Mouse (Mus musculus) adrenal gland, postnatal 25 days (tissue): ENCODE measurements around the gene Tmem259. TPM values are rescaled to one million over a fixed set of nuclear protein-coding genes. Genes with fewer than 3 reads are reported as not detected.
A peak's percentile ranks its signal among the peaks of the same experiment; 100 is the strongest.

Experiments used
- DNase-seq: peaks from one replicate; pipeline ENCODE4 v3.0.0; 2021; ENCODE audit warnings: mixed read lengths
- long read RNA-seq: library from polyadenylated mRNA; stranded (forward); transcript quantifications from one replicate; pipeline ENCODE4 v2.0.0, GENCODE M21; 2021
- total RNA-seq: library from RNA; stranded (reverse); gene quantifications from 2 replicates; pipeline ENCODE4 v1.2.3, GENCODE M21; 2021

Tmem259 gene
- total RNA-seq = 159 and 161 TPM in 2 replicates
- long read RNA-seq, transcript Tmem259-201 (11 exons, 2,225 nt) = major isoform, 50 of 142 reads
- long read RNA-seq, transcript Tmem259-202 (10 exons, 1,767 nt) = minor isoform, 14 of 142 reads
- long read RNA-seq, partial matches to known transcripts = 44 of 142 reads
- long read RNA-seq, other reads (novel, unspliced or antisense) = 34 of 142 reads

GRCm38 (mm10) chr10:79984195-79984816 is at the start of gene Tmem259:
Gene Tmem259 (minus strand): TSS chr10:79984330.
- peak; percentile 90 for DNase-seq

DNA sequence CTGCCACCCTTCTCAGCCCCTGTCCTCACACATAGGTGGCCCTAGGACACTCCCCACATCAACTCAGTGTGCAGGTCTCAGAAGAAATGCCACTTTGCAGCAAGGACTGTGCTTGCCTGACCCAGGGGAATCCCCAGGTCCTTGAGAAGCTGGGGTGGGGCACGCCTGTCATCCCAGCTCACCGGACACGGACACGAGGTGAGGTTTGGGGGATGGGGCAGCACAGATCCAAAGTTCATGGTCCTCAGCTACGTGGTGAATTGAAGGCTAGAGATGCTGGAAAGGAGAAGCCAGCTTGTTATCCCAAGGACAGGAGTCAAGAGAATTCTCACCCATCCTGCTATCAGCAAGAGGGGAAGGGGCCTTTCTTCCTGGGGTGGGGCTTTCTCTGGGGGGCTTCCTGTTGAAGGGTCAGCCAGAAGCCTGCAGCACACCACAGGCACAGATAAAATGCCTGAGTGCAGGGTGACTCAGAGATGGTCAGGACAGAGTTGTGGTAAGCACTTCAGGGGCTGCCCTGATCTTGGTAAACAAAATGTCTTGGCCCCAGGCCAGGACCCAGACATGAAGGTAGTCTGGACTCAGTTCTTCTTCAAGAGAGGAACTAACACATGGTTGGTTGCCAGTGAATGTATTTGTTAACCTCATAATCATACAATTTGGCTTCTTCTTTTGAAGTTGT is 48.8 kb upstream of the Tmem259 start:
- peak; percentile 71 for DNase-seq

- DNase-seq = no peak
Observed at GRCm38 (mm10) chr10:80030736-80031135, 46.6 kb upstream of the Tmem259 start.

DNA sequence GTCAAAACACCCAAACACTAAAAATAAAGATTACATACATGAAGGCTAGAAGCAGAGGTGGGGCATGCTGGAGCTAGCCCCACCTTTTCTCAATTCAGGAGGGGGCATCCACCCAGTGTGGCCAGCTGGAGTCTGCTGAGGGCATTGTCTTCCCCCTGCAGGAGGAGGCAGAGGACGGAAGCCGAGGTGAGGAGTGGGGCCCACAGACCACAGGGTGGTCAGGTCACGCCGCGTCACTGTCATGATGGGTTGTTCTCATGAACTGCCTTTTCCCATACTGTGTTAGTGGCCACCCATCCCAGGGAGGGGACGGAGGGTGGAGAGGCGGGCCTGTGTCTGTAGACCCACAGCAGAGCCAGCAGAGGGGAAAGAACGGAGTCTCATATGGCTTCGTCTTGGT is 46.1 kb upstream of the Tmem259 start:
- no peak for DNase-seq

DNA sequence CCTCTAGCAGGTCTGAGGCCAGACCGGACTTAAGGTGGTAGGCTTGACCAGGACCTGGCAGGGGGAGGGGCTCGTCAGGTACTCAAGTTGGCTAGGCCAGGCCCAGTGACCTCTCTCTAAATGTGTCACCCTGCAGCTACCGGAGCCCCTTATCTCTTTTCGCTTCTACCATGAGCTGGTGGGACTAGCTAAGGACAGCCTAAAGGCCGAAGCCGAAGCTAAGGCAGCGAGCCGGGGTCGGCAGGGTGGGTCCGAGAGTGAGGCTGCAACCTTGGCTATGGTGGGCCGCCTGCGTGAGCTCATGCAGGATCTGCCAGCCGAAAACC is 44.4 kb upstream of the Tmem259 start:
- no peak for DNase-seq

DNA sequence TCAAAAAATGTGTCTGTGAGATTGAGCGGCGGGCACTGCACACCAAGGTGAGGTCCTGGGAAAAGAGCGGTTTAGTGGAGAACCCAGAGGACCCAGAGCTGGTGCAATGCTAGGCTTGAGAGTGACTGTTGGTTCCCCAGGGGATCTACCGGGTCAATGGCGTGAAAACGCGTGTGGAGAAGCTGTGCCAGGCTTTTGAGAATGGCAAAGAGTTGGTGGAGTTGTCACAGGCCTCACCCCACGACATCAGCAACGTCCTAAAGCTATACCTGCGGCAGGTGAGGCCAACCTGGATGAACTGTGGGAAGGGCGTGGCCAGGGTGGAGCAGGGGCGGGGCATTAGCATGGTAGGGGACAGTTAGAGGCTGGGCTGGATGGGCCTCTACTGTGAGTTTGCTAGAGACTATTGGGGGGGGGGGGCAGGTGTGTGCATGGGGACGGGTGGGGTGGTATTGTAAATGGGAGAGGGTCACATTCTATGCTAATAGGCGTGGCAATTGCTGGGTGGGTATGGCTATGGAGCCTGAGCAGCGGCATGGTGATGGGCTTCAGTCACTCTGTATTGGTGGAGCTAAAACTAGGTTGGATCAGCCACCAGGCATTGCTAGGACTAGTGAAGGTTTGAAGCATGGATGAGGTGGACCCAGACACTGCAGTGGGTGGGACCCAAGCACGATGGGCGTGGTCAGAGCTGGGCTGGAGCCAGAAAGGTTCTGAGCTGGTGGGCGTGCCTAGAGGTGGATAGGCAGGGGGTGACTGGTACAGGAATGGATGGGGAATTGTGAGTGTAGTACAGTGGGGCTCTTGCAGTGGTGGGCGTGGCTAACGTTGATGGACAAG is 43.8 kb upstream of the Tmem259 start:
- DNase-seq = no peak

GRCm38 (mm10) chr10:80025889-80026288 is 41.8 kb upstream of the Tmem259 start:
- no peak for DNase-seq

GRCm38 (mm10) chr10:80025463-80025862 is 41.3 kb upstream of the Tmem259 start:
- DNase-seq = no peak

DNA sequence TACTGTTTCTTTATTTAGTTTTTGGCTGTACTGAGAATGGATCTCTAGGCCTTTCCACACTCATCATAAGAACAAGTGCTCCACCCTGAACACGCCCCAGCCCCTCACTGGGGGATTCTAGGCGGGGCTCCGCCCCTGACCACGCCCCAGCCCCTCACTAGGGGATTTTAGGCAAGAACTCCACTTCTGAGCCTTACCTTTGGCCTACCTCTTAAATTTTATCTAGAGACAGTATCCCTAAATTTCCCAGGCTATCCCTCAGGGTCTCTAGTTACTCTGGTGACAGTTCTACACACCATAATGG is 40.9 kb upstream of the Tmem259 start:
- DNase-seq = no peak

DNA sequence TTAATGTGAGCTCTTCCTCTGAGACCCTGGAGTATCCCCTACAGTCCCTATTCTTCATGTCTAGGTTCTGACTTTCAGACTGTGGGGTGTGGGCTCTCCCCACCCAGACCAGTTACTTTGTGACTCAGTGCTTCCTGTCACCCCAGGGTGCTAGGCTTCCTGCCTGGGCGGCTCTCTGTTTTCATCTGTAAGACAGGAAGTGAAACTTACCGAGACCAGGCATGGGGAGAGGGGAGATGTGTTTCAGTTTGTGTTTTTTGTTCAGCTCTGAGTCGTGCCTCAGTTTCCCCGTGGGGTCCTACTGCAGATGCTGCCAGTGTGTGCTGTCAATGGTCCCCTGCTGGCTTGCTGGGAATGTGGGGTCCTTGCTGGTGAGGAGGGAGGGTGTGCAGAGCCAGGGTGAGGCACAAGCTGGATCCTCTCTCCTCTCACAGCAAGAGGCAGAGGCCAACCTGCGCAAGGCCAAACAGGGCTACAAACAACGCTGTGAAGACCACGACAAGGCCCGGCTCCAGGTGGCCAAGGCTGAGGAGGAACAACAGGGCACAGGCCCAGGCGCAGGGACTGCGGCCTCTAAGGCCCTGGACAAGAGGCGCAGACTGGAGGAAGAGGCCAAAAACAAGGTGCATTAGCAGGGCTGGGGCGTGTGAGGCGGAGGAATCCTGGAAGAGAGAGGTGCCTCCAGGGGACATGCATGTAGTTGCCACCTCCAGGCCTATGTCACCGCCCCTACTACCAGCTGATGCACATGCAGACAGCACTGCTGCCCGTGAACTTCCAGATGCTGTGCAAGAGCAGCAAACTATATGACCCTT is 40.3 kb upstream of the Tmem259 start:
- DNase-seq = no peak

DNA sequence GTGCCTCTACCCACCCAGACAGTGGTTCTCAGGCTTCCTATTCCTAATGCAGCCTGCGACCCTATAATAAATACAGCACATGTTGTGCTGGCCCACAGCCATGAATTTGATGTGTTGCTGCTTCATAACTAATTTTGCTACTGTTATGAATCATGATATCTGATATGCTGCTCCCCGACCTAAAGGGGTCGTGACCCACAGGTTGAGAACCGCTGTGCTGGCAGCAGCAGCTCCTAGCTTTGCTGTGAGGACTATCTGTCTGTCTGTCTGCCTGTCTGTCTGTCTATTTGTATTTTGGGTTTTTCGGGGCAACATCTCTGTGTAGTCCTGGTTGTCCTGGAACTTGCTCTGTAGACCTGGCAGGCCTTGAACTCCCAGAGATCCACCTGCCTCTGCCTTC is 39.6 kb upstream of the Tmem259 start:
- no peak for DNase-seq

GRCm38 (mm10) chr10:80022806-80023205 is 38.7 kb upstream of the Tmem259 start:
- no peak for DNase-seq

DNA sequence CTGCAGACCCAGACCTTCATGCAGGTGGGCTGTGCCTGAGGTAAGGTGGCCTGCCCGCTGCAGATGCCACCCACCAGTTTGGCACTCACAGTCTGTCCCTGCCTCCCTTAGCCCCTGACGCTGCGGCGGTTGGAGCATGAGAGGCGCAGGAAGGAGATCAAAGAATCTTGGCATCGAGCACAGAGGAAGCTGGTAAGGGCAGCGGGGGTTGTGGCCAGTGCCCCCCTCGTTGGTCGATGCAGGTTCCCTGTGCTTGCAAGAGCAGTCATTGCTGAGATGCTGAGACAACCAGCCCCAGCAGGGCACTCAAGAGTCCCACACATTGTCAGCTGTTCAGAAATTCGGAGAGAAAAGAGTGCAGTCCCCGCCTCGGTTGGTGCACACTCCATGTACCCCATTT is 38.0 kb upstream of the Tmem259 start:
- no peak for DNase-seq

GRCm38 (mm10) chr10:80021320-80021641 is 37.2 kb upstream of the Tmem259 start:
- no peak for DNase-seq

- DNase-seq = no peak
Observed at GRCm38 (mm10) chr10:80020603-80021319, 36.6 kb upstream of the Tmem259 start.

DNA sequence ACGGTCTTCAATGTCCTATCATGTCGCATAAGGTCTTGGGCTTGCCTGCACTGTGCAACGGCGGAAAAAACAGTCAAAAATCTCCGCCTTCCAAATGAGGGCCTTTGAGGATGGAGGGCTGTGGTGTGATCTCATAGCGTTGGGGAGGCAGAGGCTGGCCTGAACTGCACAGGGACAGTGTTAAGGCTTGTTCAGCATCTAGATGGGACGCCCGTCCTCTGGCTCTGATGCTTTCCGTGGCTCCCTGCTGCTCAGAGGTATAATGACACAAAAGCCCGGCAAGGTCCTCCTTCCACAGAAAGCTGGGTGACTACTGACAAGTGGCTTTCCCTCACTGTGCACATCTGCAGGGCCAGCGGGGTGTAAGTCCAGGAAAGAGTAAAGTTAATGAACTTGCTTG is 36.1 kb upstream of the Tmem259 start:
- DNase-seq = no peak

DNA sequence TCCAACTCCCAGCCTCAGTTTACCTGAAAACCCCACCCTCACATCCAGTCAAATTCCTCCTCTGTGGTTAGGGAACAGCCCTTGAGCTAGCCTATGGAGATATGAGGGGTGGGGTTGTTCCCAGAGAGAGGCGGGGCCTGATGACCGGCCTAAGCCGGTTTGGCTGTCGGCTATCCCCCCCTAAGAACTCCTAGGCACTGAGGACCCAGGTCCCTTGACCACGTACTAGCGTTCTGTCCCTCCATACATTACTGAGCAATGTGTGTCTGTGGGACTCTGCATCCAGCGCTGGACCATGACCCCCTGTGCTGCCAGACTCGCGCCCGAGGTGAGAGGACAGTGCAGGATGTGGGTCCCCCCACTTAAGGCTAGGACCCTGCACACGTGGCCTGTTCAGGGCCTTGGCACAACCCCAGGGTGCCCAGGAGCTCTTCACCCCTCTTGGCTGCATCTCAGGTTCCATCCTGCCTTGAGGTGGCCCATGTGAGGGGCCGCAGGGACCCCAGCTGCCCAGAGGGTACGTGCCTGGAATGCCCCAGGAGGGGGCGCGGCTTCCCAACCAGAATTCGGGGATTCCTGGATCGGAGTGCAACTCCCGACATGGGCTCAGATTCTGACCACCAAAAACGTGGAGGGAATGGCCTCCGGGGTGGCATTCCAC is 35.5 kb upstream of the Tmem259 start:
- no peak for DNase-seq

GRCm38 (mm10) chr10:80018739-80019297 is 34.7 kb upstream of the Tmem259 start:
- DNase-seq = no peak

GRCm38 (mm10) chr10:80017771-80018170 is 33.6 kb upstream of the Tmem259 start:
- no peak for DNase-seq

- no peak for DNase-seq
Observed at GRCm38 (mm10) chr10:80017361-80017760, 33.2 kb upstream of the Tmem259 start.

DNA sequence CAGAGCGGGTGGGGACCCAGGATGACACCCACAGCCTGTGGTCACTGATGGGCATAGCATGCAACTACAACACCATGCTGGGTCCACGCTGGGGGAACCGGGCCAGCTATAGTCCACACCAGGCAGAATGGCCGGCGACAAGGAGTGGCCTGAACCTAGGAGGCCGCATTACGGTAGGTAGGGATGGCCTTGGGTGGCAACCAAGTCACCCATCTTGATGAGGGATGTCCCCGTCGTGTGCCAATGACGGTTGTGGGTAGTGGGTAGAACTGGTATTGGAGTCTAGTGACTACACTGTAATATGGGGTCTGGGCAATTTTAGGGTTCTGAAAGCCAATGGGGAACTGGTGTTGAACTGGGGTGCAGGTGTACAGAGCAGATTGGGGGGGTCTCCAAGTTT is 32.8 kb upstream of the Tmem259 start:
- no peak for DNase-seq
